In the genomic region with DNA sequence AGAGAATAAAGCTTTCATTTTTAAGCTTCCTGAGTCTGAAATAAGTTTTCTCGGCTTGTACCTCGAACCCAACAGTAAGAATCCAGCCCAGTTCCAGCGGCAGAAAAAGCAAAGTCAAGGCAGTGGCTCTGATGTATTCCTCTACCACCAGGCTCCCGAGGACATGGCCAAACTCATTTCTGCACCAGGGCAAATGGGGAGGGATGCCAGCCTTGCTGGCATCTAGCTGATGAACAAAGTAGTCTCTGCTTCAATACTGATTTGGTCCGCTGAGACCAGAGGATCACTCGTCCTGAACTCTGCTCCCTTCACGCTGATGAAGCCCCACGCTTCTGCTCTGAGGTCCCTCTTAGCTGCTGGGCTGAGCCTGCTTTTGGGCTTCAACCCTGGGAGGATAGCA, we compare ENCODE assay signal across 18 mouse cellular contexts. TPM values are rescaled to one million over a fixed set of nuclear protein-coding genes. Genes with fewer than 3 reads are reported as not detected.
DNase-seq lines count a peak whose midpoint lies in the region; ATAC-seq and TF ChIP-seq lines count a peak whose summit lies in the region.
"Had no signal": no experiment of that assay in that cellular context is flagged by ENCODE, and none has a peak within 500 bp of the region (broad histone marks: within the 10 kb centered on the region; RNA-seq: fewer than 3 reads in every experiment).

No protein-coding gene starts in this region.

- TF ChIP-seq EP300 in heart, postnatal 0 days (IDR thresholded peaks at IDR 0.05; ENCODE audit: low read depth), result no peak

- WGBS in heart, postnatal 0 days, result 69% methylated on average over 8 of the region's 8 CpGs
- WGBS in liver, embryonic 12.5 days (ENCODE audit: insufficient replicate concordance), result 67% methylated on average over 8 of the region's 8 CpGs
- WGBS in limb, embryonic 10.5 days, result 84% methylated on average over 8 of the region's 8 CpGs
- WGBS in forebrain, embryonic 12.5 days, result 80% methylated on average over 8 of the region's 8 CpGs

- no peak overlapping the region for H3K9ac ChIP-seq in heart, postnatal 0 days (replicated peaks; ENCODE audit: low read depth, low read length)
- H3K9ac ChIP-seq in liver, embryonic 12.5 days, result no peak overlapping the region
- H3K9ac ChIP-seq in ES-E14 (ENCODE audit: insufficient read depth, low read depth, low read length, poor library complexity, severe bottlenecking), result peak overlapping the region; percentile 33; the same call in 1 of the 2 replicates
- H3K9ac ChIP-seq in forebrain, embryonic 12.5 days, result no peak overlapping the region

- ATAC-seq in heart, postnatal 0 days (ENCODE audit: insufficient read depth, low read depth), result no peak
- ATAC-seq in liver, embryonic 12.5 days, result no peak
- no peak for ATAC-seq in forebrain, embryonic 12.5 days (ENCODE audit: low FRiP score)

- DNase-seq in heart, postnatal 0 days (ENCODE audit: low spot score), result no peak
- DNase-seq in heart, postnatal 10 days, result no peak
- no peak for DNase-seq in liver
- DNase-seq in ES-E14 (ENCODE audit: low read depth, low spot score), result no peak
- DNase-seq in limb, embryonic 10.5 days (ENCODE audit: low spot score), result no peak
- no peak for DNase-seq in frontal cortex, postnatal 10 days (ENCODE audit: low spot score in 2 of 2)
- DNase-seq: adrenal gland, postnatal 14 days; forebrain, postnatal 0 days; gastrocnemius, postnatal 25 days; heart, postnatal 14 days; lung, postnatal 4 days had no signal

- intact Hi-C loops in heart, postnatal 10 days (cut with DNase I), result no loop called here

- H3K36me3 ChIP-seq in heart, postnatal 0 days (replicated peaks; ENCODE audit: control insufficient read depth, insufficient read depth, low read length), result no peaks in the 10 kb centered on the region
- H3K36me3 ChIP-seq in liver, embryonic 12.5 days, result peaks cover 9% of the 10 kb centered on the region; the same call in 1 of the 2 replicates
- H3K36me3 ChIP-seq in ES-E14 (ENCODE audit: control insufficient read depth, insufficient read depth, low read length, poor library complexity, severe bottlenecking), result no peaks in the 10 kb centered on the region; the same call in 1 of the 2 replicates
- no peaks in the 10 kb centered on the region for H3K36me3 ChIP-seq in limb, embryonic 10.5 days
- H3K36me3 ChIP-seq in forebrain, embryonic 12.5 days (replicated peaks), result no peaks in the 10 kb centered on the region
- H3K36me3 ChIP-seq: embryonic facial prominence, embryonic 15.5 days had no signal

- no peak overlapping the region for H3K4me3 ChIP-seq in heart, postnatal 0 days (ENCODE audit: low read depth, low read length)
- no peak overlapping the region for H3K4me3 ChIP-seq in liver, embryonic 12.5 days
- H3K4me3 ChIP-seq in ES-E14 (ENCODE audit: insufficient read depth in 1 of 2, low read depth in 1 of 2, low read length in 2 of 2, poor library complexity in 1 of 2, severe bottlenecking in 1 of 2), result peak overlapping the region; percentile 9 to 88; a peak in 3 of 4 replicates
- H3K4me3 ChIP-seq in limb, embryonic 10.5 days, result no peak overlapping the region
- no peak overlapping the region for H3K4me3 ChIP-seq in forebrain, embryonic 12.5 days (replicated peaks)

- no peaks in the 10 kb centered on the region for H3K27me3 ChIP-seq in heart, postnatal 0 days (ENCODE audit: control insufficient read depth, insufficient read depth, low read length)
- no peaks in the 10 kb centered on the region for H3K27me3 ChIP-seq in liver, embryonic 12.5 days (replicated peaks)
- no peaks in the 10 kb centered on the region for H3K27me3 ChIP-seq in limb, embryonic 10.5 days (ENCODE audit: low read depth, poor library complexity, severe bottlenecking)
- peaks cover 4% of the 10 kb centered on the region; the same call in 1 of the 2 replicates for H3K27me3 ChIP-seq in forebrain, embryonic 12.5 days
- H3K27me3 ChIP-seq: embryonic facial prominence, embryonic 15.5 days had no signal

- peaks cover 8% of the 10 kb centered on the region for H3K4me1 ChIP-seq in heart, postnatal 0 days (ENCODE audit: control insufficient read depth, insufficient read depth)
- H3K4me1 ChIP-seq in liver, embryonic 12.5 days, result peaks cover 34% of the 10 kb centered on the region
- peaks cover 0 to 17% of the 10 kb centered on the region in 2 experiments; a peak in 3 of 4 replicates for H3K4me1 ChIP-seq in ES-E14 (ENCODE audit: control insufficient read depth in 2 of 2, insufficient read depth in 2 of 2, low read length in 2 of 2, poor library complexity in 1 of 2)
- H3K4me1 ChIP-seq in limb, embryonic 10.5 days, result peaks cover 19% of the 10 kb centered on the region
- H3K4me1 ChIP-seq in forebrain, embryonic 12.5 days, result peaks cover 11% of the 10 kb centered on the region

- no peaks in the 10 kb centered on the region for H3K9me3 ChIP-seq in heart, postnatal 0 days (replicated peaks; ENCODE audit: control insufficient read depth, low read length)
- no peaks in the 10 kb centered on the region for H3K9me3 ChIP-seq in liver, embryonic 12.5 days (replicated peaks)
- H3K9me3 ChIP-seq in ES-E14 (ENCODE audit: control insufficient read depth, insufficient read depth, low read depth, low read length), result no peaks in the 10 kb centered on the region
- H3K9me3 ChIP-seq in limb, embryonic 10.5 days (replicated peaks), result no peaks in the 10 kb centered on the region
- H3K9me3 ChIP-seq in forebrain, embryonic 12.5 days, result no peaks in the 10 kb centered on the region
- H3K9me3 ChIP-seq: embryonic facial prominence, embryonic 15.5 days had no signal

- TF ChIP-seq CTCF in heart, postnatal 0 days (IDR thresholded peaks at IDR 0.05; ENCODE audit: low read depth), result no peak

- in situ Hi-C loops in ES-E14 (cut with MboI; ENCODE audit: low sequenced_read_pairs in 2 of 2, unreplicated experiment in 2 of 2), result no loop called here

- no peak overlapping the region for H3K4me2 ChIP-seq in heart, postnatal 0 days (ENCODE audit: low read depth, low read length)
- no peak overlapping the region for H3K4me2 ChIP-seq in liver, embryonic 12.5 days
- no peak overlapping the region for H3K4me2 ChIP-seq in forebrain, embryonic 12.5 days

- peak overlapping the region; percentile 94 for H3K27ac ChIP-seq in heart, postnatal 0 days (ENCODE audit: low read depth)
- H3K27ac ChIP-seq in liver, embryonic 12.5 days, result peak overlapping the region; percentile 76; the same call in 1 of the 2 replicates
- H3K27ac ChIP-seq in ES-E14 (ENCODE audit: insufficient read depth, low read depth, low read length, poor library complexity, severe bottlenecking), result no peak overlapping the region; the same call in 1 of the 2 replicates
- peak overlapping the region; percentile 91; the same call in 1 of the 2 replicates for H3K27ac ChIP-seq in limb, embryonic 10.5 days
- H3K27ac ChIP-seq in forebrain, embryonic 12.5 days, result no peak overlapping the region

TF ChIP-seq in ES-E14, 5 proteins besides CTCF, POLR2A, EP300 and RAD21:
- TF ChIP-seq HCFC1 (IDR thresholded peaks at IDR 0.05; ENCODE audit: borderline replicate concordance, insufficient read depth, low read length) (no peak), MAFK (IDR thresholded peaks at IDR 0.05; ENCODE audit: insufficient read depth, low read depth, low read length) (no peak), CHD2 (IDR thresholded peaks at IDR 0.05; ENCODE audit: low read depth, low read length) (no peak), ZNF384 (IDR thresholded peaks at IDR 0.05; ENCODE audit: low read depth, low read length) (no peak), ZC3H11A (IDR thresholded peaks at IDR 0.05; ENCODE audit: borderline replicate concordance, low read depth, low read length) (no peak)

RNA-seq across cellular contexts. Expression of a gene that starts 1.1 kb away (rescaled TPM):
- total RNA-seq in heart, postnatal 0 days (2014; rRNA removed; ENCODE audit: low replicate concordance), result 18.3 and 23.8 TPM in 2 replicates
- polyA plus RNA-seq in heart, postnatal 0 days (2015; fragmentation: Nextera tagmentation; extraction: Ambion mirVana), result 20.8 and 23.8 TPM in 2 replicates
- 10 to 100 TPM; 29.9 to 31.1 TPM for total RNA-seq in heart, postnatal 10 days (2021)
- 135 and 142 TPM in 2 replicates for polyA plus RNA-seq in liver, embryonic 12.5 days (2016; fragmentation: Nextera tagmentation; extraction: Ambion mirVana)
- 182 and 198 TPM in 2 replicates for total RNA-seq in ES-E14 (2012; rRNA removed)
- 100 and 121 TPM in 2 replicates for polyA plus RNA-seq in limb, embryonic 10.5 days (2016; fragmentation: Nextera tagmentation; extraction: Ambion mirVana)
- 64.0 and 67.6 TPM in 2 replicates for polyA plus RNA-seq in forebrain, embryonic 12.5 days (2016; fragmentation: Nextera tagmentation; extraction: Ambion mirVana)

RNA-seq across cellular contexts. Expression of a gene that starts 7.4 kb away (rescaled TPM):
- not detected in 2 replicates for total RNA-seq in heart, postnatal 0 days (2014; rRNA removed; ENCODE audit: low replicate concordance)
- 0.07 and 0.11 TPM in 2 replicates for polyA plus RNA-seq in heart, postnatal 0 days (2015; fragmentation: Nextera tagmentation; extraction: Ambion mirVana)
- total RNA-seq in heart, postnatal 10 days (2021), result not detected
- 0.25 TPM in 1 of 2 replicates, not detected in the other for polyA plus RNA-seq in liver, embryonic 12.5 days (2016; fragmentation: Nextera tagmentation; extraction: Ambion mirVana)
- 1.8 and 2.0 TPM in 2 replicates for total RNA-seq in ES-E14 (2012; rRNA removed)
- not detected in 2 replicates for polyA plus RNA-seq in limb, embryonic 10.5 days (2016; fragmentation: Nextera tagmentation; extraction: Ambion mirVana)
- polyA plus RNA-seq in forebrain, embryonic 12.5 days (2016; fragmentation: Nextera tagmentation; extraction: Ambion mirVana), result not detected in 2 replicates
- total RNA-seq: adrenal gland, postnatal 14 days; forebrain, postnatal 0 days; gastrocnemius, postnatal 25 days; heart, postnatal 14 days; layer of hippocampus, postnatal 14 days had no signal
- polyA plus RNA-seq: C2C12; embryonic facial prominence, embryonic 15.5 days; forebrain, postnatal 0 days; kidney, embryonic 14.5 days; stomach, embryonic 14.5 days had no signal

Comparison
In these comparisons a context has a peak if more than half of its experiments do, and no peak if none do; other contexts are left out.
1. H3K27ac ChIP-seq: peak in heart, postnatal 0 days (single experiment), liver, embryonic 12.5 days (single experiment) and limb, embryonic 10.5 days (single experiment); none in ES-E14 (single experiment) and forebrain, embryonic 12.5 days (single experiment).
2. H3K4me3 ChIP-seq: peak in ES-E14 (2 of 2); none in heart, postnatal 0 days (single experiment), liver, embryonic 12.5 days (single experiment), limb, embryonic 10.5 days (single experiment) and forebrain, embryonic 12.5 days (single experiment).